Mouse (Mus musculus): ENCODE data around the gene Zfp157. TPM values are rescaled to one million over a fixed set of nuclear protein-coding genes. Genes with fewer than 3 reads are reported as not detected.
"Not testable (repeated sequence)": the region's sequence is repeated elsewhere in the genome, so short reads cannot be mapped to it uniquely, and the experiment has no call there.

Zfp157 gene
- 44.9 and 52.0 TPM in 2 replicates for polyA plus RNA-seq (2014; fragmentation: Nextera tagmentation; extraction: Ambion mirVana)

GRCm38 (mm10) chr5:138441286-138442194, at the start of gene Zfp157:
Gene Zfp157, plus strand, starts transcription at chr5:138441468.
- peak within 1 kb of the TSS; percentile 72 for H3K4me2 ChIP-seq
- H3K4me3 ChIP-seq (ENCODE audit: low read depth, low read length) = peak within 1 kb of the TSS; percentile 90
- under 1% methylated on average over 49 of the region's 49 CpGs for WGBS
- peaks cover 9% of the 10 kb centered on the region; the same call in 1 of the 2 replicates for H3K36me3 ChIP-seq (ENCODE audit: control insufficient read depth, insufficient read depth, low read length)
- H3K27ac ChIP-seq (ENCODE audit: low read depth, low read length) = peak within 1 kb of the TSS; percentile 72
- H3K9me3 ChIP-seq (ENCODE audit: control insufficient read depth, low read length) = no peaks in the 10 kb centered on the region
- ATAC-seq (ENCODE audit: low FRiP score) = peak; percentile 100
- H3K9ac ChIP-seq (ENCODE audit: low read length) = peak within 1 kb of the TSS; percentile 97
- peak; percentile 98 for DNase-seq (ENCODE audit: low spot score, missing footprints)
- H3K27me3 ChIP-seq (ENCODE audit: control insufficient read depth, insufficient read depth, low read length) = no peaks in the 10 kb centered on the region
- peaks cover 18% of the 10 kb centered on the region for H3K4me1 ChIP-seq (ENCODE audit: control insufficient read depth, insufficient read depth, low read length)

- Histone ChIP-seq H3K27ac (ENCODE audit: low read depth, low read length) (no peak overlapping the region), H3K4me1 (ENCODE audit: control insufficient read depth, insufficient read depth, low read length) (no peaks in the 10 kb centered on the region), H3K4me3 (ENCODE audit: low read depth, low read length) (no peak overlapping the region), H3K9me3 (ENCODE audit: control insufficient read depth, low read length) (no peaks in the 10 kb centered on the region), H3K4me2 (no peak overlapping the region), H3K36me3 (ENCODE audit: control insufficient read depth, insufficient read depth, low read length) (no peaks in the 10 kb centered on the region), H3K9ac (ENCODE audit: low read length) (no peak overlapping the region), H3K27me3 (ENCODE audit: control insufficient read depth, insufficient read depth, low read length) (no peaks in the 10 kb centered on the region)
- DNase-seq (ENCODE audit: low spot score, missing footprints) (no peak), ATAC-seq (ENCODE audit: low FRiP score) (no peak)
- WGBS = 58% methylated on average over 2 of the region's 2 CpGs
Measured at GRCm38 (mm10) chr5:138397795-138398337, 43.4 kb upstream of the Zfp157 start.

GRCm38 (mm10) chr5:138400431-138400830, 40.8 kb upstream of the Zfp157 start:
- not testable (repeated sequence) for H3K27ac ChIP-seq (ENCODE audit: low read depth, low read length); H3K9me3 ChIP-seq (ENCODE audit: control insufficient read depth, low read length); ATAC-seq (ENCODE audit: low FRiP score); DNase-seq (ENCODE audit: low spot score, missing footprints); H3K4me3 ChIP-seq (ENCODE audit: low read depth, low read length); H3K36me3 ChIP-seq (ENCODE audit: control insufficient read depth, insufficient read depth, low read length); H3K4me1 ChIP-seq (ENCODE audit: control insufficient read depth, insufficient read depth, low read length); H3K27me3 ChIP-seq (ENCODE audit: control insufficient read depth, insufficient read depth, low read length); H3K9ac ChIP-seq (ENCODE audit: low read length); H3K4me2 ChIP-seq

- peaks cover 54% of the 10 kb centered on the region for H3K36me3 ChIP-seq (ENCODE audit: control insufficient read depth, insufficient read depth, low read length)
- ATAC-seq (ENCODE audit: low FRiP score) (no peak), DNase-seq (ENCODE audit: low spot score, missing footprints) (no peak)
- H3K9ac ChIP-seq (ENCODE audit: low read length) = no peak overlapping the region
- no peaks in the 10 kb centered on the region for H3K27me3 ChIP-seq (ENCODE audit: control insufficient read depth, insufficient read depth, low read length)
- no peaks in the 10 kb centered on the region for H3K4me1 ChIP-seq (ENCODE audit: control insufficient read depth, insufficient read depth, low read length)
- no peak overlapping the region for H3K27ac ChIP-seq (ENCODE audit: low read depth, low read length)
- no peak overlapping the region for H3K4me2 ChIP-seq
- 92% methylated on average over 4 of the region's 4 CpGs for WGBS
- H3K9me3 ChIP-seq (ENCODE audit: control insufficient read depth, low read length) = peaks cover 28% of the 10 kb centered on the region
- H3K4me3 ChIP-seq (ENCODE audit: low read depth, low read length) = no peak overlapping the region
Measured at GRCm38 (mm10) chr5:138458371-138458770, 17.1 kb downstream of the Zfp157 start.

GRCm38 (mm10) chr5:138459107-138459506, 17.8 kb downstream of the Zfp157 start:
- Histone ChIP-seq H3K4me3 (ENCODE audit: low read depth, low read length) (no peak overlapping the region), H3K9me3 (ENCODE audit: control insufficient read depth, low read length) (peaks cover 28% of the 10 kb centered on the region), H3K4me2 (no peak overlapping the region), H3K36me3 (ENCODE audit: control insufficient read depth, insufficient read depth, low read length) (peaks cover 51% of the 10 kb centered on the region), H3K9ac (ENCODE audit: low read length) (no peak overlapping the region), H3K27ac (ENCODE audit: low read depth, low read length) (no peak overlapping the region), H3K4me1 (ENCODE audit: control insufficient read depth, insufficient read depth, low read length) (no peaks in the 10 kb centered on the region), H3K27me3 (ENCODE audit: control insufficient read depth, insufficient read depth, low read length) (no peaks in the 10 kb centered on the region)
- ATAC-seq (ENCODE audit: low FRiP score) (no peak), DNase-seq (ENCODE audit: low spot score, missing footprints) (no peak)
- WGBS = 100% methylated on average over 1 of the region's 1 CpGs

GRCm38 (mm10) chr5:138473601-138474000, 32.3 kb downstream of the Zfp157 start:
- ATAC-seq (ENCODE audit: low FRiP score) = no peak
- Histone ChIP-seq H3K27me3 (ENCODE audit: control insufficient read depth, insufficient read depth, low read length) (no peaks in the 10 kb centered on the region), H3K36me3 (ENCODE audit: control insufficient read depth, insufficient read depth, low read length) (no peaks in the 10 kb centered on the region), H3K9ac (ENCODE audit: low read length) (no peak overlapping the region), H3K27ac (ENCODE audit: low read depth, low read length) (no peak overlapping the region), H3K4me1 (ENCODE audit: control insufficient read depth, insufficient read depth, low read length) (no peaks in the 10 kb centered on the region), H3K4me2 (no peak overlapping the region), H3K4me3 (ENCODE audit: low read depth, low read length) (no peak overlapping the region), H3K9me3 (ENCODE audit: control insufficient read depth, low read length) (peaks cover 2% of the 10 kb centered on the region; the same call in 1 of the 2 replicates)
- DNase-seq (ENCODE audit: low spot score, missing footprints) = peak; percentile 87
- WGBS = 32% methylated on average over 6 of the region's 6 CpGs

- not testable (repeated sequence) for H3K9ac ChIP-seq (ENCODE audit: low read length); ATAC-seq (ENCODE audit: low FRiP score); H3K4me2 ChIP-seq; H3K27ac ChIP-seq (ENCODE audit: low read depth, low read length); DNase-seq (ENCODE audit: low spot score, missing footprints); H3K4me1 ChIP-seq (ENCODE audit: control insufficient read depth, insufficient read depth, low read length); H3K9me3 ChIP-seq (ENCODE audit: control insufficient read depth, low read length); H3K4me3 ChIP-seq (ENCODE audit: low read depth, low read length); H3K27me3 ChIP-seq (ENCODE audit: control insufficient read depth, insufficient read depth, low read length); H3K36me3 ChIP-seq (ENCODE audit: control insufficient read depth, insufficient read depth, low read length)
- WGBS = 95% methylated on average over 7 of the region's 12 CpGs
Measured at GRCm38 (mm10) chr5:138504548-138504947, 63.3 kb downstream of the Zfp157 start.

All from midbrain, embryonic 11.5 days (tissue).